Mouse (Mus musculus): ENCODE results near the gene Gdf9.
A peak's percentile ranks its signal among the peaks of the same experiment; 100 is the strongest.

- TF ChIP-seq POLR2A (IDR thresholded peaks at IDR 0.05; ENCODE audit: extremely low read depth, insufficient read depth, low read length), result peak; percentile 79; the same call in 1 of the 2 replicates
- no peak for TF ChIP-seq CTCF (IDR thresholded peaks at IDR 0.05; ENCODE audit: low read depth, low read length)
These were observed at the start of gene Gdf9, which contains the start of gene Uqcrq for GRCm38 (mm10) chr11:53430670-53431346.

Data from liver, adult 2 months (tissue).